Mouse (Mus musculus) forebrain, postnatal 0 days (tissue): ENCODE data around the gene Krt6b. TPM values are rescaled to one million over a fixed set of nuclear protein-coding genes. Genes with fewer than 3 reads are reported as not detected.

Experiments
- ATAC-seq: fragments of 200-750 bp; cut with Nextera tagmentation; 2 replicates; pipeline ENCODE4 v1.8.0; 2017; ENCODE audit warnings: mild to moderate bottlenecking, moderate library complexity
- DNase-seq: peaks from one replicate; pipeline ENCODE4 v3.0.0-alpha.2; 2015
- H3K27ac ChIP-seq: fragments of 300-500 bp; sonication (generic); 2 replicates; pipeline ENCODE4 v1.5.1; 2014; ENCODE audit warnings: low read depth, mild to moderate bottlenecking, antibody characterized with exemption, low read length, moderate library complexity, mixed read lengths
- H3K27me3 ChIP-seq: fragments of 300-500 bp; sonication (generic); 2 replicates; pipeline ENCODE4 v1.6.1; 2014; ENCODE audit warnings: mild to moderate bottlenecking, low read length, mixed read lengths; ENCODE audit not compliant: insufficient read depth
- H3K36me3 ChIP-seq: fragments of 300-500 bp; sonication (generic); 2 replicates; pipeline ENCODE4 v1.6.1; 2014; ENCODE audit warnings: mild to moderate bottlenecking, moderate library complexity; ENCODE audit not compliant: insufficient read depth
- H3K4me1 ChIP-seq: fragments of 300-500 bp; sonication (generic); 2 replicates; pipeline ENCODE4 v1.6.1; 2014; ENCODE audit warnings: antibody characterized with exemption; ENCODE audit not compliant: insufficient read depth
- H3K4me2 ChIP-seq: fragments of 300-500 bp; sonication (generic); 2 replicates; pipeline ENCODE4 v1.6.1; 2014; ENCODE audit warnings: low read depth, mild to moderate bottlenecking, moderate library complexity
- H3K4me3 ChIP-seq: fragments of 300-500 bp; sonication (generic); 2 replicates; pipeline ENCODE4 v1.5.1; 2014; ENCODE audit warnings: low read depth, low read length, mixed read lengths
- H3K9ac ChIP-seq: fragments of 300-500 bp; sonication (generic); 2 replicates; pipeline ENCODE4 v1.6.1; 2014; ENCODE audit warnings: mild to moderate bottlenecking
- H3K9me3 ChIP-seq: fragments of 300-500 bp; sonication (generic); 2 replicates; pipeline ENCODE4 v1.6.1; 2016; ENCODE audit warnings: low read length
- CTCF ChIP-seq: sonication (generic); IDR thresholded peaks from 2 replicates; pipeline ENCODE4 v1.5.1; 2016; ENCODE audit warnings: antibody characterized with exemption, control low read depth, low read depth
- WGBS: fragments of 180-500 bp; shearing (Covaris S2); extraction: QIAGEN DNeasy Blood & Tissue Kit; methylation state at CpG from one replicate; pipeline ENCODE4 v1.1.7; 2014; 5-methylcytosine and 5-hydroxymethylcytosine counted together
- microRNA-seq, 2 experiments: library from miRNA; unstranded; fragments of <30 nt; microRNA quantifications; one replicate each; pipeline ENCODE4; 2016
- polyA plus RNA-seq: library from polyadenylated mRNA; unstranded; fragments of >200 nt; fragmentation: Nextera tagmentation; extraction: Ambion mirVana; gene quantifications from 2 replicates; pipeline ENCODE4 v1.2.1, GENCODE M21; 2015
- total RNA-seq: library from RNA; depleted of rRNA; stranded (reverse); fragments of >200 nt; gene quantifications from 2 replicates; pipeline ENCODE4 v1.2.3, GENCODE M21; 2014; rRNA removed

Gene Krt6b
- total and polyA plus RNA-seq, 2 experiments from 2014 or later = not detected

DNA sequence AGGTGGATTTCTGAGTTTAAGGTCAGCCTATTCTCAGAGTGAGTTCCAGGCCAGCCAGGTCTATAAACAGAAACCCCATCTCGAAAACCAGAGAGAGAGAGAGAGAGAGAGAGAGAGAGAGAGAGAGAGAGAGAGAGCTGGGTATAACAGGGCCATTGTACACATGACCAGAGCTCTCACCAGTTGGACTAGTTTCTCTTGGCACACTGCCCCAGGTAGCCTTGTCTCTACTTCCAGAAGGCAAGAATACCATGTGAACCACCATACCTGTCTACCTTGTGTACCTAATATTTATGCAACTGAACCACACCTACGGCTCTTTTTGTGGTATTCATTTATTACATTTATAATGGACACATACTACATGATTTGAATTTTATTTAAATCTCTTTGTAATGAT lies 8.1 kb upstream of the Krt6b start:
- no peaks in the 10 kb centered on the region for H3K36me3 ChIP-seq
- TF ChIP-seq CTCF = no peak
- H3K9me3 ChIP-seq = no peaks in the 10 kb centered on the region
- no peaks in the 10 kb centered on the region for H3K27me3 ChIP-seq
- H3K4me2 ChIP-seq = no peak overlapping the region
- ATAC-seq = no peak
- WGBS = 66% methylated on average over 2 of the region's 2 CpGs
- DNase-seq = no peak
- no peaks in the 10 kb centered on the region for H3K4me1 ChIP-seq
- H3K27ac ChIP-seq = no peak overlapping the region
- no peak overlapping the region for H3K9ac ChIP-seq
- no peak overlapping the region for H3K4me3 ChIP-seq

DNA sequence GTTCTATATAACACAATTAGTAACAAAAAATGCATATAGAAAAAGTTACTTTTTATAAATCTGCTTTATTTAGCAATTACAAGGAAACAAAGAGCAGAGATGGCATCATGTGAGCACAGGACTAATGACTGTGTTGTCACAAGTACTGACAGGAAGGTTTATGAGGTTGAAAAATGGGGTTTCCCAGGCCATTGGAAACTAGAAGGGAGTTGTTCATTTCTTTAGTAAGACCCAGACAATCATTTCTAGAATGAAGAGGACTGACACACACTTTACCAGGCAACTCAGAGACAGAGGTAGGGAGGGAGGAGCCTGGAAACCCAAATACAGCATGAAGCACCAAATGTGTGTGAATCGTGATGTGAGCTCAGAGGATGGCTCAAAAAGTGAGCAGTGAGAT lies 4.1 kb downstream of the Krt6b start:
- ATAC-seq = no peak
- no peak overlapping the region for H3K27ac ChIP-seq
- H3K9ac ChIP-seq = no peak overlapping the region
- no peak for TF ChIP-seq CTCF
- H3K27me3 ChIP-seq = no peaks in the 10 kb centered on the region
- H3K4me2 ChIP-seq = no peak overlapping the region
- H3K9me3 ChIP-seq = no peaks in the 10 kb centered on the region
- H3K4me1 ChIP-seq = no peaks in the 10 kb centered on the region
- DNase-seq = no peak
- no peaks in the 10 kb centered on the region for H3K36me3 ChIP-seq
- WGBS = 82% methylated on average over 1 of the region's 1 CpGs
- no peak overlapping the region for H3K4me3 ChIP-seq

GRCm38 (mm10) chr15:101652736-101653265 lies 27.3 kb downstream of the Krt6b start:
- no peak for ATAC-seq
- no peak overlapping the region for H3K4me3 ChIP-seq
- WGBS = 76% methylated on average over 5 of the region's 5 CpGs

GRCm38 (mm10) chr15:101647280-101647679 lies 32.8 kb downstream of the Krt6b start, which contains the start of gene Gm5478:
Gene Gm5478 (minus strand): TSS chr15:101647380.
- Histone ChIP-seq H3K27me3 (no peaks in the 10 kb centered on the region), H3K4me1 (no peaks in the 10 kb centered on the region), H3K9me3 (no peaks in the 10 kb centered on the region), H3K27ac (no peak within 1 kb of the TSS), H3K4me3 (no peak within 1 kb of the TSS), H3K4me2 (no peak within 1 kb of the TSS), H3K36me3 (no peaks in the 10 kb centered on the region), H3K9ac (no peak within 1 kb of the TSS)
- no peak for DNase-seq
- ATAC-seq = no peak
- no peak for TF ChIP-seq CTCF
- 82% methylated on average over 3 of the region's 3 CpGs for WGBS

More at GRCm38 (mm10) chr15:101652736-101653265, 27.3 kb downstream of the Krt6b start:
- H3K27ac ChIP-seq = no peak overlapping the region
- no peaks in the 10 kb centered on the region for H3K27me3 ChIP-seq
- TF ChIP-seq CTCF = no peak
- H3K4me1 ChIP-seq = no peaks in the 10 kb centered on the region
- no peaks in the 10 kb centered on the region for H3K9me3 ChIP-seq
- H3K4me2 ChIP-seq = no peak overlapping the region
- H3K9ac ChIP-seq = no peak overlapping the region
- peak; percentile 6 for DNase-seq
- no peaks in the 10 kb centered on the region for H3K36me3 ChIP-seq

DNA sequence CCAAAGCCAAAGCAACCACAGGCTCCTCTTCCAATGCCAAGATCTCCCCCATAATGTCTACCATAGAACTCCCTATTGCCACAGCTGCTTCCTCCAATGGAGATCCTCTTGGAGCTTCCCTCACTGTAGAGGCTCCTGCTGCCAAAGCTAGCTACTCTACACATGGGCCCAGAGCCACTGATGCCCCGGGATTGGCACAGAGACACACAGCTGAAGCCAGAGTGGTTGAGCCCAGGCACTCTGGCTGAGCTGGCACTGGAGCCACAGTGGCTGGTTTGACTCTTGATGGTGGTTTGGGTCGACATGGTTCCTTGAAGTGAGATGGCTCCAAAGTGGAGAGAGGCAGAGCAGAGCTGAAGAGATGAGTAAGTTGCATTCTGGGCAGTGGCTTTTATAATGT lies 52.2 kb downstream of the Krt6b start, which contains the start of gene Gm5414:
Gene Gm5414 (minus strand): TSS at position 305 of the 400 bp plus-strand sequence.
- Histone ChIP-seq H3K27me3 (no peaks in the 10 kb centered on the region; the same call in 1 of the 2 replicates), H3K4me1 (no peaks in the 10 kb centered on the region), H3K36me3 (no peaks in the 10 kb centered on the region), H3K9me3 (no peaks in the 10 kb centered on the region), H3K9ac (no peak within 1 kb of the TSS), H3K4me2 (no peak within 1 kb of the TSS), H3K4me3 (no peak within 1 kb of the TSS), H3K27ac (no peak within 1 kb of the TSS)
- TF ChIP-seq CTCF = no peak
- ATAC-seq (no peak), DNase-seq (no peak)
- WGBS = 79% methylated on average over 2 of the region's 2 CpGs

Small RNA genes within 50 kb of the gene (microRNA-seq; reads per million reads assigned to microRNA genes)
- gene Gm44323 = 0 reads per million in 2 experiments
- gene Gm44342 = 0 reads per million in 2 experiments
- 0 reads per million in 2 experiments for gene Gm44383
- gene Gm44479 = 0 reads per million in 2 experiments

Other genes with a start within 250 kb of the Krt6b start
- 0.15 and 0.52 TPM in 2 replicates for gene Krt87, start 241.5 kb downstream of the Krt6b start, total RNA-seq
- gene Krt87, start 241.5 kb downstream of the Krt6b start, polyA plus RNA-seq = 0.36 and 0.38 TPM in 2 replicates
- not detected in 2 replicates for gene Krt88, start 232.5 kb downstream of the Krt6b start, total RNA-seq
- not detected in 2 replicates for gene Krt88, start 232.5 kb downstream of the Krt6b start, polyA plus RNA-seq
- not detected in 2 replicates for gene Krt81, start 216.5 kb downstream of the Krt6b start, total RNA-seq
- gene Krt81, start 216.5 kb downstream of the Krt6b start, polyA plus RNA-seq = not detected in 2 replicates
- 0.14 TPM in 1 of 2 replicates, not detected in the other for gene Krt86, start 206.8 kb downstream of the Krt6b start, total RNA-seq
- gene Krt86, start 206.8 kb downstream of the Krt6b start, polyA plus RNA-seq = 0.11 and 0.19 TPM in 2 replicates
- gene Krt83, start 188.8 kb downstream of the Krt6b start, total RNA-seq = not detected in 2 replicates
- not detected in 2 replicates for gene Krt83, start 188.8 kb downstream of the Krt6b start, polyA plus RNA-seq
- not detected in 2 replicates for gene Gm49425, start 163.0 kb downstream of the Krt6b start, total RNA-seq
- gene Gm49425, start 163.0 kb downstream of the Krt6b start, polyA plus RNA-seq = not detected in 2 replicates
- gene Krt84, start 147.5 kb downstream of the Krt6b start, total RNA-seq = not detected in 2 replicates
- gene Krt84, start 147.5 kb downstream of the Krt6b start, polyA plus RNA-seq = not detected in 2 replicates
- gene Krt82, start 129.6 kb downstream of the Krt6b start, total RNA-seq = not detected in 2 replicates
- not detected in 2 replicates for gene Krt82, start 129.6 kb downstream of the Krt6b start, polyA plus RNA-seq
- gene Krt90, start 117.3 kb downstream of the Krt6b start, total RNA-seq = 0.29 TPM in 1 of 2 replicates, not detected in the other
- gene Krt90, start 117.3 kb downstream of the Krt6b start, polyA plus RNA-seq = 0.10 and 0.29 TPM in 2 replicates
- gene Krt75, start 106.4 kb downstream of the Krt6b start, total RNA-seq = 0.10 and 0.15 TPM in 2 replicates
- gene Krt75, start 106.4 kb downstream of the Krt6b start, polyA plus RNA-seq = 0.05 and 0.19 TPM in 2 replicates
- gene Gm5414, start 52.1 kb downstream of the Krt6b start, total RNA-seq = not detected in 2 replicates
- not detected in 2 replicates for gene Gm5414, start 52.1 kb downstream of the Krt6b start, polyA plus RNA-seq
- not detected in 2 replicates for gene Gm5478, start 32.9 kb downstream of the Krt6b start, total RNA-seq
- gene Gm5478, start 32.9 kb downstream of the Krt6b start, polyA plus RNA-seq = not detected in 2 replicates
- gene Krt6a, start 14.0 kb upstream of the Krt6b start, total RNA-seq = not detected in 2 replicates
- gene Krt6a, start 14.0 kb upstream of the Krt6b start, polyA plus RNA-seq = not detected in 2 replicates
- gene Krt5, start 32.6 kb upstream of the Krt6b start, total RNA-seq = not detected in 2 replicates
- not detected in 2 replicates for gene Krt5, start 32.6 kb upstream of the Krt6b start, polyA plus RNA-seq
- 0.08 and 0.43 TPM in 2 replicates for gene Krt71, start 62.8 kb upstream of the Krt6b start, total RNA-seq
- gene Krt71, start 62.8 kb upstream of the Krt6b start, polyA plus RNA-seq = not detected in 2 replicates
- not detected in 2 replicates for gene Krt72, start 106.2 kb upstream of the Krt6b start, total RNA-seq
- not detected in 2 replicates for gene Krt72, start 106.2 kb upstream of the Krt6b start, polyA plus RNA-seq
- gene Krt73, start 122.1 kb upstream of the Krt6b start, total RNA-seq = 0.24 and 0.38 TPM in 2 replicates
- gene Krt73, start 122.1 kb upstream of the Krt6b start, polyA plus RNA-seq = 0.54 and 0.69 TPM in 2 replicates
- 0.15 and 0.29 TPM in 2 replicates for gene Krt2, start 137.9 kb upstream of the Krt6b start, total RNA-seq
- gene Krt2, start 137.9 kb upstream of the Krt6b start, polyA plus RNA-seq = 0.05 and 0.11 TPM in 2 replicates
- gene Krt1, start 170.5 kb upstream of the Krt6b start, total RNA-seq = 9.2 and 12.3 TPM in 2 replicates
- 18.1 and 20.9 TPM in 2 replicates for gene Krt1, start 170.5 kb upstream of the Krt6b start, polyA plus RNA-seq
- gene Krt77, start 189.4 kb upstream of the Krt6b start, total RNA-seq = 3.7 and 7.7 TPM in 2 replicates
- 1.5 and 2.1 TPM in 2 replicates for gene Krt77, start 189.4 kb upstream of the Krt6b start, polyA plus RNA-seq
- gene Krt76, start 212.6 kb upstream of the Krt6b start, total RNA-seq = not detected in 2 replicates
- not detected in 2 replicates for gene Krt76, start 212.6 kb upstream of the Krt6b start, polyA plus RNA-seq
- gene Krt4, start 244.4 kb upstream of the Krt6b start, total RNA-seq = not detected in 2 replicates
- not detected in 2 replicates for gene Krt4, start 244.4 kb upstream of the Krt6b start, polyA plus RNA-seq